Mouse (Mus musculus): Measurements from ENCODE around the gene Efna5. TPM values are rescaled to one million over a fixed set of nuclear protein-coding genes. Genes with fewer than 3 reads are reported as not detected.

The Efna5 gene
- not detected in 2 replicates for polyA plus RNA-seq (2012; ENCODE audit: low replicate concordance)

GRCm38 (mm10) chr17:62881176-62881790 lies at the start of gene Efna5:
TSS of gene Efna5 (minus strand) at chr17:62881317.

All from leukemia stem cell, adult 10-12 weeks (primary cell).